Mouse (Mus musculus) neutrophil, adult 59 days (primary cell): ENCODE data around the gene Ctss. TPM values are rescaled to one million over a fixed set of nuclear protein-coding genes. Genes with fewer than 3 reads are reported as not detected.

ENCODE experiments used
- total RNA-seq, 2 experiments: library from RNA; stranded (reverse); gene quantifications; 1 replicate in 1 of 2; 2 replicates in 1 of 2; pipeline ENCODE4 v1.2.4; 2023

Gene Ctss
- total RNA-seq = 100 to 1,000 TPM; 172 to 255 TPM

GRCm38 (mm10) chr3:95526622-95527211 lies at the start of gene Ctss:
TSS of gene Ctss (plus strand) at chr3:95526786.

DNA sequence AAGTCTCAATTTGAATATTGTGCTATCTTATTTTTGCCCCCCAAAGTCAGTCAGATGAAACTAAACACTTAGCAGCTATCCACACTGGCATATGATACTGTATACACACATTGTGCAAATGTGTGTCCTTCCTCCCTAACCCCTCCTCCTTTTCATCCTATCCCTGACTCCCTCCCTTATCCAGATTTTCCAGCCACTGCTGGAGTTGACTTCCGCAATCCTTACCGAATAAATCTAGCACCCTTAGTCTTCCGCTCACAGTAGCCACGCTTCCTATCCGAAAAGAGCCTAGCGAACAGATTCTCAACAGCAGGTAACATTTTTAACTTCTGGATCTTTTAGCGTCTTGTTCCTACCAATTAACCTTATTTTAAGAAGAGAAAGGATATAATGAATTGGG lies 27.6 kb upstream of the Ctss start, which contains the start of gene Ctsk:
Ctsk (plus strand) TSS at position 233 of the 400 bp plus-strand sequence.

GRCm38 (mm10) chr3:95559437-95559836 lies 32.9 kb downstream of the Ctss start, which contains the start of gene Hormad1:
TSS of gene Hormad1 (plus strand) at chr3:95559677.

DNA sequence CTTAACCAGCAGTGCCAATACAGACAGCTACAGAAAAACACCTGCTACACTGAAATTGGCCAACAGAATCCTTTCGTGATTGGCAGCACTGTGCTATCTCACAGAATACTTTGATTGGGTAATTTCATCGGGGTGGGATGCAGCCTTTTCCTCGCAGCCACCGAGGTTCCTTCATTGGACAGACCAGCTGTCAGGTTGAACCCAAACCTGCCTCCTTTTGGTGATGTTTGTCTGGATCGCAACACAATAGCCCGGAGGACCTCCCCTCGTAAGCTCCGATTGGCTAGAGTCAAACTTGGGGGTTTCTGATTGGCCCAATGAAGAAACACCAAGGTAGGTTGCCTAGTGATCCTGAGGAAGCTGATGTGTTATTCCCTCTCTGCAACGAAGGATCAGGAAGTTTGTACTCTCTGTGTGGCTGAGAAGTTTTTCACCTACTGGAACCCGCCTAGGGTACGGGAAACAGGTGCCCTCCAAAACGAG lies 62.1 kb downstream of the Ctss start, which contains the start of gene Golph3l:
Golph3l (plus strand) TSS at position 331 of the 483 bp plus-strand sequence.

Other genes starting within 250 kb of the Ctss start
- 100 to 1,000 TPM; 157 to 168 TPM for gene Mindy1, start 245.4 kb upstream of the Ctss start, total RNA-seq
- 10 to 100 TPM; 21.7 to 23.4 TPM for gene Prune1, start 244.7 kb upstream of the Ctss start, total RNA-seq
- gene Anxa9, start 219.6 kb upstream of the Ctss start, total RNA-seq = 1 to 10 TPM; 1.9 to 2.5 TPM
- gene Cers2, start 212.0 kb upstream of the Ctss start, total RNA-seq = 100 to 1,000 TPM; 132 to 151 TPM
- 10 to 100 TPM; 20.7 to 21.6 TPM for gene Setdb1, start 169.6 kb upstream of the Ctss start, total RNA-seq
- not detected for gene 4930558C23Rik, start 123.9 kb upstream of the Ctss start, total RNA-seq
- 10 to 100 TPM; 53.6 to 54.3 TPM for gene Arnt, start 92.4 kb upstream of the Ctss start, total RNA-seq
- gene Ctsk, start 27.5 kb upstream of the Ctss start, total RNA-seq = under 1 TPM; 0.75 to 0.78 TPM
- gene Hormad1, start 32.9 kb downstream of the Ctss start, total RNA-seq = not detected
- 10 to 100 TPM; 21.8 to 26.4 TPM for gene Golph3l, start 62.1 kb downstream of the Ctss start, total RNA-seq
- 10 to 100 TPM; 78.5 to 78.8 TPM for gene Ensa, start 98.2 kb downstream of the Ctss start, total RNA-seq
- gene Mcl1, start 132.0 kb downstream of the Ctss start, total RNA-seq = 100 to 1,000 TPM; 613 to 697 TPM
- gene Adamtsl4, start 161.1 kb downstream of the Ctss start, total RNA-seq = 1 to 10 TPM; 3.8 to 4.1 TPM
- gene Ecm1, start 212.8 kb downstream of the Ctss start, total RNA-seq = 1 to 10 TPM; 5.5 to 9.6 TPM
- gene Tars2, start 233.4 kb downstream of the Ctss start, total RNA-seq = 10 to 100 TPM; 19.9 to 21.2 TPM